ENCODE assay signal across 43 mouse cellular contexts in genomic region chr1:78472441-78472840, GRCm38 (mm10). TPM values are rescaled to one million over a fixed set of nuclear protein-coding genes. Genes with fewer than 3 reads are reported as not detected.
"Had no signal": no experiment of that assay in that cellular context is flagged by ENCODE, and none has a peak within 500 bp of the region (broad histone marks: within the 10 kb centered on the region; RNA-seq: fewer than 3 reads in every experiment).

No protein-coding gene starts in this region.

- H3K9me3 ChIP-seq: limb, embryonic 10.5 days; limb, embryonic 12.5 days; limb, embryonic 13.5 days; limb, embryonic 15.5 days; liver, embryonic 12.5 days; liver, embryonic 13.5 days; liver, embryonic 15.5 days; lung, embryonic 15.5 days; megakaryocyte, embryonic 14.5 days; midbrain, embryonic 10.5 days; midbrain, embryonic 12.5 days; midbrain, embryonic 13.5 days; midbrain, embryonic 15.5 days had no signal

- H3K27ac ChIP-seq: limb, embryonic 10.5 days; limb, embryonic 12.5 days; limb, embryonic 13.5 days; limb, embryonic 15.5 days; liver, embryonic 12.5 days; liver, embryonic 13.5 days; liver, embryonic 14.5 days; liver, embryonic 15.5 days; lung, embryonic 15.5 days; macrophage; midbrain, embryonic 10.5 days; midbrain, embryonic 12.5 days; midbrain, embryonic 13.5 days; midbrain, embryonic 15.5 days had no signal

- H3K27me3 ChIP-seq: limb, embryonic 12.5 days; limb, embryonic 13.5 days; limb, embryonic 15.5 days; liver, embryonic 12.5 days; liver, embryonic 13.5 days; liver, embryonic 15.5 days; lung, embryonic 15.5 days; megakaryocyte, embryonic 14.5 days; midbrain, embryonic 12.5 days; midbrain, embryonic 13.5 days; midbrain, embryonic 15.5 days had no signal

- H3K9ac ChIP-seq: limb, embryonic 12.5 days; limb, embryonic 13.5 days; limb, embryonic 15.5 days; liver, embryonic 12.5 days; liver, embryonic 13.5 days; liver, embryonic 14.5 days; liver, embryonic 15.5 days; liver, postnatal 0 days; lung, embryonic 14.5 days; lung, embryonic 15.5 days; midbrain, embryonic 12.5 days; midbrain, embryonic 13.5 days; midbrain, embryonic 15.5 days had no signal

- H3K4me3 ChIP-seq: limb, embryonic 10.5 days; limb, embryonic 12.5 days; limb, embryonic 13.5 days; limb, embryonic 15.5 days; liver, embryonic 12.5 days; liver, embryonic 13.5 days; liver, embryonic 15.5 days; lung, embryonic 15.5 days; megakaryocyte, embryonic 14.5 days; midbrain, embryonic 10.5 days; midbrain, embryonic 12.5 days; midbrain, embryonic 13.5 days; midbrain, embryonic 15.5 days; myocyte had no signal

- H3K4me1 ChIP-seq: limb, embryonic 10.5 days; limb, embryonic 12.5 days; limb, embryonic 13.5 days; limb, embryonic 15.5 days; liver, embryonic 12.5 days; liver, embryonic 13.5 days; liver, embryonic 15.5 days; lung, embryonic 15.5 days; megakaryocyte, embryonic 14.5 days; midbrain, embryonic 10.5 days; midbrain, embryonic 12.5 days; midbrain, embryonic 13.5 days; midbrain, embryonic 15.5 days had no signal

- DNase-seq: left cerebral cortex, postnatal 4 days; liver; liver, embryonic 13.5 days; liver, postnatal 0 days; lung, adult 18-20 months; lung, adult 2 months; lung, embryonic 14.5 days; lung, postnatal 10 days; lung, postnatal 14 days; lung, postnatal 36 days; lung, postnatal 4 days; midbrain, embryonic 14.5 days had no signal

RNA-seq across cellular contexts. Expression of gene Mogat1, which starts 38.4 kb away (rescaled TPM):
- total RNA-seq: left cerebral cortex, adult 8-10 months; left cerebral cortex, postnatal 10 days; left cerebral cortex, postnatal 14 days; left cerebral cortex, postnatal 25 days; left cerebral cortex, postnatal 36 days; left cerebral cortex, postnatal 4 days; megakaryocyte progenitor cell, adult 5-6 weeks; megakaryocyte, adult 5-6 weeks; megakaryocyte-erythroid progenitor cell, adult 5-6 weeks; monocyte, adult 5-6 weeks had no signal
- polyA plus RNA-seq: limb, embryonic 11.5 days; limb, embryonic 12.5 days; limb, embryonic 13.5 days; liver, embryonic 11.5 days; liver, embryonic 12.5 days; liver, embryonic 13.5 days; liver, embryonic 15.5 days; liver, embryonic 16.5 days; liver, postnatal 0 days; lung, embryonic 14.5 days; lung, embryonic 16.5 days; macrophage; midbrain, embryonic 11.5 days; midbrain, embryonic 12.5 days; myocyte; neural tube, embryonic 11.5 days had no signal

RNA-seq across cellular contexts. Expression of gene BC035947, which starts 39.5 kb away (rescaled TPM):
- total RNA-seq: liver, adult 2 months; megakaryocyte progenitor cell, adult 5-6 weeks; megakaryocyte, adult 5-6 weeks; megakaryocyte-erythroid progenitor cell, adult 5-6 weeks; monocyte, adult 5-6 weeks had no signal
- polyA plus RNA-seq: liver, adult 2 months; liver, embryonic 11.5 days; liver, embryonic 12.5 days; liver, embryonic 13.5 days; liver, embryonic 16.5 days; liver, postnatal 0 days; macrophage; myocyte had no signal
